ENCODE assay signal across 19 mouse cellular contexts in genomic region chr6:38343581-38343980, GRCm38 (mm10). TPM values are rescaled to one million over a fixed set of nuclear protein-coding genes. Genes with fewer than 3 reads are reported as not detected.
DNase-seq lines count a peak whose midpoint lies in the region; ATAC-seq and TF ChIP-seq lines count a peak whose summit lies in the region.
"Had no signal": no experiment of that assay in that cellular context is flagged by ENCODE, and none has a peak within 500 bp of the region (broad histone marks: within the 10 kb centered on the region; RNA-seq: fewer than 3 reads in every experiment).

No protein-coding gene starts in this region.

- no peak for TF ChIP-seq EP300 in heart, adult 2 months (IDR thresholded peaks at IDR 0.05; ENCODE audit: insufficient read depth, low read depth, low read length)
- TF ChIP-seq EP300 in MEL (IDR thresholded peaks at IDR 0.05; ENCODE audit: low read depth in 1 of 2, low read length in 2 of 2), result no peak

- no peaks in the 10 kb centered on the region for H3K36me3 ChIP-seq in heart, embryonic 11.5 days (ENCODE audit: control insufficient read depth, insufficient read depth, low read length)
- peaks cover 8% of the 10 kb centered on the region for H3K36me3 ChIP-seq in heart, adult 2 months (ENCODE audit: control insufficient read depth, insufficient read depth, low read length)
- no peaks in the 10 kb centered on the region for H3K36me3 ChIP-seq in lung, embryonic 14.5 days (ENCODE audit: insufficient read depth)
- H3K36me3 ChIP-seq in MEL (ENCODE audit: control insufficient read depth in 1 of 2, insufficient read depth in 2 of 2, low read length in 2 of 2), result peaks cover 26 to 65% of the 10 kb centered on the region in 2 experiments
- peaks cover 50% of the 10 kb centered on the region for H3K36me3 ChIP-seq in liver, embryonic 15.5 days (replicated peaks)
- H3K36me3 ChIP-seq: embryonic facial prominence, embryonic 10.5 days; forebrain, embryonic 15.5 days; kidney, embryonic 15.5 days had no signal

- no peak for TF ChIP-seq POLR2A in heart, adult 2 months (IDR thresholded peaks at IDR 0.05; ENCODE audit: insufficient read depth, low read depth, low read length)
- no peak for TF ChIP-seq POLR2A in lung, adult 2 months (IDR thresholded peaks at IDR 0.05; ENCODE audit: borderline replicate concordance, extremely low read depth, low read depth, low read length)
- no peak for TF ChIP-seq POLR2A in MEL (IDR thresholded peaks at IDR 0.05; ENCODE audit: control insufficient read depth in 1 of 2, insufficient read depth in 1 of 2, low read depth in 1 of 2, low read length in 2 of 2, poor library complexity in 1 of 2)

- no peaks in the 10 kb centered on the region for H3K79me2 ChIP-seq in heart, adult 2 months (replicated peaks; ENCODE audit: control insufficient read depth, insufficient read depth, low read length)
- H3K79me2 ChIP-seq in MEL (ENCODE audit: control insufficient read depth, insufficient read depth, low read length, poor library complexity), result peaks cover 61% of the 10 kb centered on the region

- ATAC-seq in heart, embryonic 11.5 days (replicated peaks; ENCODE audit: insufficient number of reproducible peaks, low FRiP score, low TSS enrichment), result no peak
- no peak for ATAC-seq in lung, embryonic 14.5 days (ENCODE audit: insufficient read depth)
- ATAC-seq in liver, embryonic 15.5 days (ENCODE audit: insufficient read depth), result no peak
- ATAC-seq: forebrain, embryonic 15.5 days had no signal

- no peak overlapping the region for H3K9ac ChIP-seq in heart, embryonic 11.5 days (ENCODE audit: low read depth, low read length)
- H3K9ac ChIP-seq in heart, adult 2 months (ENCODE audit: low read depth, low read length), result no peak overlapping the region; the same call in 1 of the 2 replicates
- no peak overlapping the region for H3K9ac ChIP-seq in lung, embryonic 14.5 days
- H3K9ac ChIP-seq in MEL (ENCODE audit: control insufficient read depth, low read depth, low read length, poor library complexity, severe bottlenecking), result peak overlapping the region; percentile 41
- H3K9ac ChIP-seq in liver, embryonic 15.5 days, result peak overlapping the region; percentile 66
- H3K9ac ChIP-seq: forebrain, embryonic 15.5 days; kidney, embryonic 15.5 days had no signal

- no peaks in the 10 kb centered on the region for H3K27me3 ChIP-seq in heart, embryonic 11.5 days (ENCODE audit: control insufficient read depth, insufficient read depth, low read length)
- no peaks in the 10 kb centered on the region for H3K27me3 ChIP-seq in heart, adult 2 months (ENCODE audit: control insufficient read depth, insufficient read depth, low read length)
- H3K27me3 ChIP-seq in lung, embryonic 14.5 days (ENCODE audit: insufficient read depth, low read length), result no peaks in the 10 kb centered on the region
- H3K27me3 ChIP-seq in MEL (ENCODE audit: control insufficient read depth in 1 of 2, insufficient read depth in 2 of 2, low read length in 2 of 2), result no peaks in the 10 kb centered on the region
- H3K27me3 ChIP-seq in liver, embryonic 15.5 days, result no peaks in the 10 kb centered on the region
- H3K27me3 ChIP-seq: forebrain, embryonic 15.5 days; kidney, embryonic 15.5 days had no signal

- H3K9me3 ChIP-seq in heart, embryonic 11.5 days (replicated peaks; ENCODE audit: control insufficient read depth, low read length), result no peaks in the 10 kb centered on the region
- H3K9me3 ChIP-seq in lung, embryonic 14.5 days (ENCODE audit: low read depth, low read length), result no peaks in the 10 kb centered on the region
- no peaks in the 10 kb centered on the region for H3K9me3 ChIP-seq in MEL (replicated peaks; ENCODE audit: insufficient read depth, low read length)
- H3K9me3 ChIP-seq in liver, embryonic 15.5 days (replicated peaks), result no peaks in the 10 kb centered on the region
- H3K9me3 ChIP-seq: embryonic facial prominence, embryonic 10.5 days; forebrain, embryonic 15.5 days; kidney, embryonic 15.5 days had no signal

- TF ChIP-seq CTCF in heart, adult 2 months (IDR thresholded peaks at IDR 0.05), result no peak
- no peak for TF ChIP-seq CTCF in lung, embryonic 14.5 days (IDR thresholded peaks at IDR 0.05; ENCODE audit: low read depth)
- no peak for TF ChIP-seq CTCF in lung, adult 2 months (IDR thresholded peaks at IDR 0.05; ENCODE audit: insufficient read depth, low read length)
- TF ChIP-seq CTCF in MEL (IDR thresholded peaks at IDR 0.05 in 2 of 3, conservative IDR thresholded peaks at IDR 0.05 in 1 of 3; ENCODE audit: control insufficient read depth in 1 of 3, insufficient read depth in 1 of 3, low read depth in 2 of 3, low read length in 3 of 3, poor library complexity in 1 of 3, severe bottlenecking in 1 of 3), result no peak

- WGBS in heart, embryonic 11.5 days (ENCODE audit: insufficient replicate concordance), result 60% methylated on average over 3 of the region's 3 CpGs
- 46% methylated on average over 3 of the region's 3 CpGs for WGBS in heart, adult 2 months
- WGBS in lung, embryonic 14.5 days, result 57% methylated on average over 3 of the region's 3 CpGs
- 43% methylated on average over 3 of the region's 3 CpGs for WGBS in lung, adult 2 months
- WGBS in liver, embryonic 15.5 days (ENCODE audit: insufficient replicate concordance), result 31% methylated on average over 3 of the region's 3 CpGs

- DNase-seq in heart, adult 2 months, result no peak
- no peak for DNase-seq in lung, embryonic 14.5 days
- no peak for DNase-seq in lung, adult 2 months
- DNase-seq in MEL (ENCODE audit: low read depth, low spot score), result no peak
- DNase-seq in kidney, adult 8-10 months, result no peak
- no peak for DNase-seq in cerebellum, adult 8-10 months
- DNase-seq: adrenal gland, adult 2 months; B cell, adult 2 months; cerebellum, adult 11-12 months; layer of hippocampus, postnatal 36 days; lung, adult 18-20 months; lung, postnatal 4 days; midbrain, embryonic 14.5 days; spleen, adult 18-20 months had no signal

- H3K4me2 ChIP-seq in heart, embryonic 11.5 days, result peak overlapping the region; percentile 46
- H3K4me2 ChIP-seq in lung, embryonic 14.5 days, result peak overlapping the region; percentile 11; the same call in 1 of the 2 replicates
- peak overlapping the region; percentile 85 for H3K4me2 ChIP-seq in liver, embryonic 15.5 days
- H3K4me2 ChIP-seq: forebrain, embryonic 15.5 days; kidney, embryonic 15.5 days had no signal

- no peak overlapping the region for H3K4me3 ChIP-seq in heart, embryonic 11.5 days (ENCODE audit: low read depth, low read length)
- H3K4me3 ChIP-seq in heart, adult 2 months, result no peak overlapping the region
- no peak overlapping the region for H3K4me3 ChIP-seq in lung, embryonic 14.5 days (ENCODE audit: low read depth, low read length)
- H3K4me3 ChIP-seq in lung, adult 2 months (replicated peaks; ENCODE audit: extremely low read depth, low read depth, low read length), result no peak overlapping the region
- H3K4me3 ChIP-seq in MEL (ENCODE audit: control insufficient read depth in 1 of 2, insufficient read depth in 1 of 2, low read depth in 2 of 2, low read length in 2 of 2), result peak overlapping the region in 1 of 2 experiments; percentile 9; a peak in 1 of 4 replicates
- H3K4me3 ChIP-seq in liver, embryonic 15.5 days (replicated peaks), result peak overlapping the region; percentile 56
- H3K4me3 ChIP-seq: embryonic facial prominence, embryonic 10.5 days; forebrain, embryonic 15.5 days; kidney, embryonic 15.5 days had no signal

- peak overlapping the region; percentile 70 for H3K27ac ChIP-seq in heart, embryonic 11.5 days (ENCODE audit: low read depth, low read length)
- H3K27ac ChIP-seq in heart, adult 2 months, result no peak overlapping the region
- H3K27ac ChIP-seq in lung, embryonic 14.5 days (ENCODE audit: low read depth), result no peak overlapping the region
- H3K27ac ChIP-seq in MEL (ENCODE audit: control insufficient read depth, low read depth, low read length), result peak overlapping the region; percentile 83
- peak overlapping the region; percentile 100 for H3K27ac ChIP-seq in liver, embryonic 15.5 days (replicated peaks)
- H3K27ac ChIP-seq: embryonic facial prominence, embryonic 10.5 days; forebrain, embryonic 15.5 days; kidney, embryonic 15.5 days had no signal

- peaks cover 14% of the 10 kb centered on the region for H3K4me1 ChIP-seq in heart, embryonic 11.5 days (ENCODE audit: control insufficient read depth, insufficient read depth, low read length)
- H3K4me1 ChIP-seq in heart, adult 2 months (ENCODE audit: control insufficient read depth, insufficient read depth, low read length), result peaks cover 22% of the 10 kb centered on the region
- H3K4me1 ChIP-seq in lung, embryonic 14.5 days (ENCODE audit: insufficient read depth), result no peaks in the 10 kb centered on the region
- H3K4me1 ChIP-seq in lung, adult 2 months (ENCODE audit: control insufficient read depth, insufficient read depth, low read length), result peaks cover 24% of the 10 kb centered on the region
- peaks cover 42 to 56% of the 10 kb centered on the region in 2 experiments for H3K4me1 ChIP-seq in MEL (ENCODE audit: control insufficient read depth in 1 of 2, insufficient read depth in 2 of 2, low read length in 2 of 2)
- peaks cover 95% of the 10 kb centered on the region for H3K4me1 ChIP-seq in liver, embryonic 15.5 days (replicated peaks)
- H3K4me1 ChIP-seq: embryonic facial prominence, embryonic 10.5 days; forebrain, embryonic 15.5 days; kidney, embryonic 15.5 days had no signal

- intact Hi-C loops in heart, adult 2 months (cut with DNase I), result no loop called here

- TF ChIP-seq RAD21 in MEL (IDR thresholded peaks at IDR 0.05; ENCODE audit: low read depth, low read length), result no peak

RNA-seq across cellular contexts. Expression of gene Zc3hav1, which starts 10.8 kb away (rescaled TPM):
- polyA plus RNA-seq in heart, embryonic 11.5 days (2014; fragmentation: Nextera tagmentation; extraction: Ambion mirVana), result 8.0 and 11.3 TPM in 2 replicates
- total RNA-seq in heart, adult 2 months (2021), result 10 to 100 TPM; 13.9 to 14.6 TPM
- polyA plus RNA-seq in heart, adult 2 months (2012; rRNA removed), result 7.9 and 11.2 TPM in 2 replicates
- polyA plus RNA-seq in lung, embryonic 14.5 days (2014; fragmentation: Nextera tagmentation; extraction: Ambion mirVana), result 4.7 and 5.7 TPM in 2 replicates
- polyA plus RNA-seq in lung, adult 2 months (2012; rRNA removed), result 22.3 and 24.6 TPM in 2 replicates
- 66.6 and 88.1 TPM in 2 replicates for total RNA-seq in MEL (2012; rRNA removed)
- polyA plus RNA-seq in MEL (2012; ENCODE audit: insufficient read depth in 1 of 2, insufficient read length in 2 of 2, low read depth in 1 of 2, low replicate concordance in 2 of 2, missing spikeins in 1 of 2), result 10 to 100 TPM; 68.3 to 71.0 TPM
- polyA plus RNA-seq in liver, embryonic 15.5 days (2015; fragmentation: Nextera tagmentation; extraction: Ambion mirVana), result 23.4 and 23.6 TPM in 2 replicates

RNA-seq across cellular contexts. Expression of gene Ttc26, which starts 37.7 kb away (rescaled TPM):
- 3.3 and 3.6 TPM in 2 replicates for polyA plus RNA-seq in heart, embryonic 11.5 days (2014; fragmentation: Nextera tagmentation; extraction: Ambion mirVana)
- total RNA-seq in heart, adult 2 months (2021), result 1 to 10 TPM; 1.7 to 1.9 TPM
- polyA plus RNA-seq in heart, adult 2 months (2012; rRNA removed), result 0.66 and 1.3 TPM in 2 replicates
- polyA plus RNA-seq in lung, embryonic 14.5 days (2014; fragmentation: Nextera tagmentation; extraction: Ambion mirVana), result 9.0 and 9.2 TPM in 2 replicates
- 1.3 and 1.9 TPM in 2 replicates for polyA plus RNA-seq in lung, adult 2 months (2012; rRNA removed)
- total RNA-seq in MEL (2012; rRNA removed), result 1.3 and 1.4 TPM in 2 replicates
- polyA plus RNA-seq in MEL (2012; ENCODE audit: insufficient read depth in 1 of 2, insufficient read length in 2 of 2, low read depth in 1 of 2, low replicate concordance in 2 of 2, missing spikeins in 1 of 2), result 1 to 10 TPM in 1 of 2 experiments, not detected in 1; 2.1 TPM
- polyA plus RNA-seq in liver, embryonic 15.5 days (2015; fragmentation: Nextera tagmentation; extraction: Ambion mirVana), result 0.23 and 0.30 TPM in 2 replicates

RNA-seq across cellular contexts. Expression of gene Zc3hav1l, which starts 44.5 kb away (rescaled TPM):
- 10.4 and 11.6 TPM in 2 replicates for polyA plus RNA-seq in heart, embryonic 11.5 days (2014; fragmentation: Nextera tagmentation; extraction: Ambion mirVana)
- 1 to 10 TPM; 1.0 to 1.6 TPM for total RNA-seq in heart, adult 2 months (2021)
- 1.5 and 3.8 TPM in 2 replicates for polyA plus RNA-seq in heart, adult 2 months (2012; rRNA removed)
- polyA plus RNA-seq in lung, embryonic 14.5 days (2014; fragmentation: Nextera tagmentation; extraction: Ambion mirVana), result 14.2 and 14.4 TPM in 2 replicates
- 3.2 and 4.4 TPM in 2 replicates for polyA plus RNA-seq in lung, adult 2 months (2012; rRNA removed)
- total RNA-seq in MEL (2012; rRNA removed), result 1.8 and 2.0 TPM in 2 replicates
- 1 to 10 TPM in 1 of 2 experiments, not detected in 1; 5.8 TPM for polyA plus RNA-seq in MEL (2012; ENCODE audit: insufficient read depth in 1 of 2, insufficient read length in 2 of 2, low read depth in 1 of 2, low replicate concordance in 2 of 2, missing spikeins in 1 of 2)
- 1.4 and 1.5 TPM in 2 replicates for polyA plus RNA-seq in liver, embryonic 15.5 days (2015; fragmentation: Nextera tagmentation; extraction: Ambion mirVana)

Comparison
In these comparisons a context has a peak if more than half of its experiments do, and no peak if none do; other contexts are left out.
1. H3K27ac ChIP-seq: peak in heart, embryonic 11.5 days (single experiment), MEL (single experiment) and liver, embryonic 15.5 days (single experiment); none in heart, adult 2 months (single experiment) and lung, embryonic 14.5 days (single experiment).
2. H3K4me2 ChIP-seq: peak in every context shown above with its lines; median percentile 85 in liver, embryonic 15.5 days; 46 in heart, embryonic 11.5 days; 11 in lung, embryonic 14.5 days.
3. H3K9ac ChIP-seq: peak in MEL (single experiment) and liver, embryonic 15.5 days (single experiment); none in heart, embryonic 11.5 days (single experiment), heart, adult 2 months (single experiment) and lung, embryonic 14.5 days (single experiment).